Mouse (Mus musculus) forebrain, embryonic 13.5 days (tissue): ENCODE measurements at regions not wholly inside any gene's neighbourhood (a gene's known extent, or its start where the extent isn't known, plus 50 kb on each side); places are given as distances from the start of the nearest gene placed in this dataset.

Source experiments
- ATAC-seq: fragments of 200-750 bp; cut with Nextera tagmentation; 2 replicates; pipeline ENCODE4 v1.8.0; 2017
- H3K27ac ChIP-seq: fragments of 300-500 bp; sonication (generic); 2 replicates; pipeline ENCODE4 v1.5.1; 2015; ENCODE audit warnings: inconsistent platforms, mild to moderate bottlenecking, moderate library complexity
- H3K27me3 ChIP-seq: fragments of 300-500 bp; sonication (generic); 2 replicates; pipeline ENCODE4 v1.6.1; 2015; ENCODE audit warnings: mild to moderate bottlenecking, inconsistent platforms
- H3K36me3 ChIP-seq: fragments of 300-500 bp; sonication (generic); 2 replicates; pipeline ENCODE4 v1.6.1; 2015; ENCODE audit warnings: mild to moderate bottlenecking, inconsistent platforms; ENCODE audit not compliant: poor library complexity, severe bottlenecking
- H3K4me1 ChIP-seq: fragments of 300-500 bp; sonication (generic); 2 replicates; pipeline ENCODE4 v1.6.1; 2015; ENCODE audit warnings: inconsistent platforms
- H3K4me2 ChIP-seq: fragments of 300-500 bp; sonication (generic); 2 replicates; pipeline ENCODE4 v1.6.1; 2015; ENCODE audit warnings: inconsistent platforms, mild to moderate bottlenecking, moderate library complexity
- H3K4me3 ChIP-seq: fragments of 300-500 bp; sonication (generic); 2 replicates; pipeline ENCODE4 v1.5.1; 2015; ENCODE audit warnings: mild to moderate bottlenecking, inconsistent platforms
- H3K9ac ChIP-seq: fragments of 300-500 bp; sonication (generic); 2 replicates; pipeline ENCODE4 v1.6.1; 2015; ENCODE audit warnings: mild to moderate bottlenecking, inconsistent platforms
- H3K9me3 ChIP-seq: fragments of 300-500 bp; sonication (generic); replicated peaks from 2 replicates; pipeline ENCODE4 v1.6.1; 2016; ENCODE audit warnings: inconsistent platforms
- WGBS: fragments of 180-500 bp; shearing (Covaris S2); methylation state at CpG from one replicate; pipeline ENCODE4 v1.1.7; 2015; 5-methylcytosine and 5-hydroxymethylcytosine counted together

- Histone ChIP-seq H3K4me2 (peak overlapping the region; percentile 19; the same call in 1 of the 2 replicates), H3K36me3 (no peaks in the 10 kb centered on the region), H3K9ac (no peak overlapping the region), H3K27me3 (no peaks in the 10 kb centered on the region), H3K27ac (peak overlapping the region; percentile 76), H3K9me3 (no peaks in the 10 kb centered on the region), H3K4me1 (peaks cover 25% of the 10 kb centered on the region), H3K4me3 (no peak overlapping the region)
- peak; percentile 83 for ATAC-seq
- 9% methylated on average over 6 of the region's 6 CpGs for WGBS
Observed at GRCm38 (mm10) chr15:59154407-59155288, 265.6 kb downstream of the Gm49356 start.

GRCm38 (mm10) chr15:59155289-59155623, 266.2 kb downstream of the Gm49356 start:
- Histone ChIP-seq H3K9ac (no peak overlapping the region), H3K27me3 (no peaks in the 10 kb centered on the region), H3K9me3 (no peaks in the 10 kb centered on the region), H3K4me1 (peaks cover 25% of the 10 kb centered on the region), H3K36me3 (no peaks in the 10 kb centered on the region), H3K27ac (peak overlapping the region; percentile 76), H3K4me2 (no peak overlapping the region), H3K4me3 (no peak overlapping the region)
- ATAC-seq: peak; percentile 14; the same call in 1 of the 2 replicates

DNA sequence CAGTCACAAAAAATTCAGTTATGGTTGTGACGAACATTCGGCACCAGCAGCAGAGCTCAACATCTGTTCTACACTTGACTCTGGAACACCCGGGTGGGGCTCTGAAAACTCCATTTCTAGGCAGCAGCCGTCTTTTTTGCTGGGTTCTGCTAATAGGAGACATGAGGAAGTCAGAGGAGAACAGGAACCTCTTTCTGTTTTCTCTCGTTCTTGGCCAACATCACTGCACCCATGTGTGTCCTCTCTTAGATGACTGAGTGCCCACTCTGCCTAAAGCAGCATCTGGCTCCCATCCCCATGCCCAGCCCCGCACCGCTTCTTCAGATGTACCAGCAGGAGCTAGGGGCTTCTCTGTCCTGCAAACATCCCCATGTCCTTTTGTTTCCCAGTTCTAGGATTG, 267.2 kb downstream of the Gm49356 start:
- H3K27me3 ChIP-seq: no peaks in the 10 kb centered on the region
- H3K9me3 ChIP-seq: no peaks in the 10 kb centered on the region
- no peak overlapping the region for H3K4me2 ChIP-seq
- H3K9ac ChIP-seq: no peak overlapping the region
- no peak overlapping the region for H3K4me3 ChIP-seq
- H3K4me1 ChIP-seq: peaks cover 25% of the 10 kb centered on the region
- no peak for ATAC-seq
- no peaks in the 10 kb centered on the region for H3K36me3 ChIP-seq
- no peak overlapping the region for H3K27ac ChIP-seq
- 97% methylated on average over 7 of the region's 7 CpGs for WGBS

DNA sequence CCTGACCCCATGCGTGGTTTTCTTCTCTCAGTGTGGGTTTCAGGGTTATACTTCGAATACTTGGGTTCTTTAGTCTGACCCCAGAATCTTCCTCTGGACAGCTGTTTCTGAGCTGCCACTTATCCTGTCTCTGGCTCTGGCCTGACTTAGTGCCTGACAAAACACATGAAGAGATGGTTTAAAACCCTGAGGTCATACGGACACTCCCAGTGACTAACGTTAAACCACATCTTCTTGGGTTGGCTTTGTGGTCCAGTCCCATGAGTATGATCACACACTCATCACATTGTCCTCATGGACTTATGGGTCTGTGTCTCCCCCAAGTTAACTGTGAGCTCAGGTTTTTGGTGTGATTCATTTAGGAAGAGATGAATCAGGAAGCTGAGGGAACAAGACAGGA, 269.7 kb downstream of the Gm49356 start:
- WGBS: 96% methylated on average over 4 of the region's 4 CpGs
- Histone ChIP-seq H3K27ac (no peak overlapping the region), H3K9ac (no peak overlapping the region), H3K4me1 (peaks cover 16% of the 10 kb centered on the region), H3K36me3 (no peaks in the 10 kb centered on the region), H3K4me3 (no peak overlapping the region), H3K27me3 (no peaks in the 10 kb centered on the region), H3K4me2 (no peak overlapping the region), H3K9me3 (no peaks in the 10 kb centered on the region)
- no peak for ATAC-seq

DNA sequence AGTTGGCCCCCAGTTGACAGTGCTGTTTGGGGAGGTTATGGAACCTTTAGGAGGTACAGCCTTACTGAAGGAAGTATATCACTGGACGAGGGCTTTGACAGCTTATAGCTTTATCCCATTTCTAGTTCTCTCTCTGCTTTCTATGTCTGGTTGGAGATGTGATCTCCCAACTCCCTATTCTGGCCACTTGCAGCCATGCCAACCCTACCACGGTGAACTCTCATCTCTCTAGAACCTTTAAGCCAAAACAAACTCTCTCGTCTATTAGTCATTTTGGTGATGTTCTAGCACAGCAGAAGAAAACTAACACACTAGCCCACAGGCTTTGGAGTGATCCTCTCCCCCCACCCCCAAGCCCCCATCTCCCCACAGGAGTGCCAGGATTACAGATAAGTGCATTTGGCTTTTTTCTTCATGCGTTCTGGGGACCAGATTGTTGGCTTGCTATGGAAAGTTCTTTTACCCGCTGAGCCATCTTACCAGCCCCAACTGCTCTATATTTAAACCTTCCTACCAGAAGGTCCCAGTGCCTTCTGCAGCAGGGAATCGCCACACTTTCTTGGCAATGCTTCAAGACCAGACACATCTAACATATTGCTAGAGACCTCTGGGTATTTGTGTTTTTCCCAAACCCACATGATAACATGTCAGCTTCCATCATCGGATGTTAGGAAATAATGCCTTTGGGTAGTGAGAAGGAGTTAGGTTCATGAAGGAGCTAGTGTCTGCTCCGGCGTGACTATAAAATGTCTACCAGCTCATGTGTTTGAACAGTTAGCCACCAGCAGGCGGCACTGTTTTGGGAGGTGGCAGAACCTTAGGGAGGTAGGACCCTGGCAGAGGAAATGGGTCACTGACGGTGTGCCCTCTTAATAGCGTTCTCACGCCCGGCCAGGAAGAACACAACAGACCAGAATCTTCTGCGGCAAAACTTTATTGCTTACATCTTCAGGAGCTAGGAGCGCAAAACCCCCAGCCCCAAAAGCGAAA, 272.1 kb downstream of the Gm49356 start:
- no peak overlapping the region for H3K4me3 ChIP-seq
- ATAC-seq: no peak
- no peaks in the 10 kb centered on the region for H3K9me3 ChIP-seq
- 94% methylated on average over 15 of the region's 17 CpGs for WGBS
- H3K27ac ChIP-seq: no peak overlapping the region
- H3K4me1 ChIP-seq: no peaks in the 10 kb centered on the region
- no peak overlapping the region for H3K9ac ChIP-seq
- no peaks in the 10 kb centered on the region for H3K36me3 ChIP-seq
- no peaks in the 10 kb centered on the region for H3K27me3 ChIP-seq
- no peak overlapping the region for H3K4me2 ChIP-seq

DNA sequence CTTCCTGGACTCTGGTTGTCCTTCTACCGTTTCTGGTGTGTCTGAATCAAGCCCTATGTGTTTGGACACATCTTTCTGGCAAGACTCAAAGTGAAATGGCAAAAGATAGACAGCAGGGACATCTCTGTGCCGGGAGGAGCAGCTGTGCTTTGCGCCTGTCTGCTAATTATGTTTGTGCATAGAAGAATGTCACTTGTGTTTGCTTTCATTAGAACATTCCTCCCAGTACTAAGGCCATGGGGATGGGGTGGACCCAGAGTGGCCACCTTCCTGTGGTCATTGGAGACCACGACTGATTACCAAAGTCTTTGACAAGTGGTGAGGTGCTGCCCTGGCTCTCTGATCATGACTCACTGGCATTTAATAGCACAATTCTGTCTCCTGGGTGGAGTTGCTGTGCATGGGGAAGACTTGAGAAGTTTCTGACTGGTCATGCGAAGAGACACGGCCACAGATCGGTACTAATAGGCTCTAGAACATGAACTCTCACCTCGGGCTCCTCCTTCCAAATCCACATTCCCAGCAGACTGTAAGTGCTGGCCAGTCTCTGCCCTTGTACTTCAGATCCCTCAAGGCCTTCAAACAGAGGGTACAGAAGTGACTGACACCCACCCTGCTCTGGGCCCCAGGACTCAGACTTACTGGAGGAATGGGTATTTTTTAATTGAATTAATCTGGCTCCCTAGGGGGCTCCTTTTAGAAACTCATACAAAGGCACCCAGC, 279.0 kb downstream of the Gm49356 start:
- Histone ChIP-seq H3K36me3 (no peaks in the 10 kb centered on the region), H3K4me1 (no peaks in the 10 kb centered on the region), H3K27me3 (no peaks in the 10 kb centered on the region), H3K4me2 (no peak overlapping the region), H3K27ac (no peak overlapping the region), H3K9ac (no peak overlapping the region), H3K9me3 (0 out of 2 replicates have a peak, but pooled peaks cover 7% of the 10 kb centered on the region), H3K4me3 (no peak overlapping the region)
- WGBS: 88% methylated on average over 8 of the region's 8 CpGs
- no peak for ATAC-seq

DNA sequence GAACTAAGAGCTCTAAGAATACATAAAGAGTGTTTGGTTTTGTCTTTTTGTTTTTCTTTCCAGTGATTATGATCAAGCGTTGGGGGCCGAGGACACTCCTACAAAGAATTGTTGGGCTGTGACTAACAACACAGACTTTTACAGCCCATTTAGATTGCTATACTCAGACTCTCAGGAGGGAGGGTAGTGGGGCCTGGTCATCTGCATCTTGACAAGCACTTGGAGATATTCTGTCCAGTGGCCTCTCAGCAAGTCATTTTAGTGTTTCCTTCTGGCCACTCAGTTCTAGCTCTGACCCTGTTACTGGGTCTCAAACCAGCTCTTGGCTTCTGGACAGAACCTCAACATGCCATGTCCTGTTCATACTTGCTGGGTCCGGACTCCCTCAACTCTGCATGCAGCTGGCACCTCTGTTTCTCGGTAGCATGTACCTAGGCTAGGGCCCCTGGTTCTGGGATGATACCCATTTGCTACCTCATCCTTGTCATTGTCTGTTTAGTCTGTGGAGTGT, 279.6 kb downstream of the Gm49356 start:
- Histone ChIP-seq H3K9ac (no peak overlapping the region), H3K36me3 (no peaks in the 10 kb centered on the region), H3K9me3 (0 out of 2 replicates have a peak, but pooled peaks cover 7% of the 10 kb centered on the region), H3K4me3 (no peak overlapping the region), H3K4me1 (peaks cover 4% of the 10 kb centered on the region), H3K27ac (no peak overlapping the region), H3K27me3 (no peaks in the 10 kb centered on the region), H3K4me2 (no peak overlapping the region)
- WGBS: 56% methylated on average over 4 of the region's 4 CpGs
- ATAC-seq: no peak

GRCm38 (mm10) chr15:59169237-59169797, 280.2 kb downstream of the Gm49356 start:
- Histone ChIP-seq H3K4me1 (peaks cover 10% of the 10 kb centered on the region), H3K27ac (no peak overlapping the region), H3K27me3 (no peaks in the 10 kb centered on the region), H3K4me3 (no peak overlapping the region), H3K4me2 (no peak overlapping the region), H3K9ac (no peak overlapping the region), H3K9me3 (0 out of 2 replicates have a peak, but pooled peaks cover 7% of the 10 kb centered on the region), H3K36me3 (no peaks in the 10 kb centered on the region)
- 94% methylated on average over 12 of the region's 12 CpGs for WGBS
- no peak for ATAC-seq

- Histone ChIP-seq H3K27ac (no peak overlapping the region), H3K9me3 (0 out of 2 replicates have a peak, but pooled peaks cover 7% of the 10 kb centered on the region), H3K4me1 (peaks cover 15% of the 10 kb centered on the region), H3K36me3 (no peaks in the 10 kb centered on the region), H3K9ac (no peak overlapping the region), H3K4me2 (no peak overlapping the region), H3K4me3 (no peak overlapping the region), H3K27me3 (no peaks in the 10 kb centered on the region)
- WGBS: 88% methylated on average over 3 of the region's 3 CpGs
- ATAC-seq: no peak
Observed at GRCm38 (mm10) chr15:59169831-59170230, 280.7 kb downstream of the Gm49356 start.

GRCm38 (mm10) chr15:59171120-59171519, 282.0 kb downstream of the Gm49356 start:
- ATAC-seq: no peak
- Histone ChIP-seq H3K27ac (no peak overlapping the region), H3K36me3 (no peaks in the 10 kb centered on the region), H3K4me2 (no peak overlapping the region), H3K9me3 (0 out of 2 replicates have a peak, but pooled peaks cover 7% of the 10 kb centered on the region), H3K4me3 (no peak overlapping the region), H3K27me3 (no peaks in the 10 kb centered on the region), H3K9ac (no peak overlapping the region), H3K4me1 (peaks cover 19% of the 10 kb centered on the region)
- WGBS: 19% methylated on average over 6 of the region's 6 CpGs
